Mouse (Mus musculus) common myeloid progenitor, adult 5-6 weeks (primary cell): ENCODE data around the gene Exoc2. TPM values are rescaled to one million over a fixed set of nuclear protein-coding genes. Genes with fewer than 3 reads are reported as not detected.

Experiments used
- ATAC-seq: replicated peaks from 2 replicates; pipeline ENCODE4 v1.8.0; 2016; ENCODE audit warnings: low read depth, mild to moderate bottlenecking, moderate TSS enrichment, inconsistent platforms; ENCODE audit not compliant: poor library complexity, severe bottlenecking
- total RNA-seq: library from RNA; stranded (forward); fragments of 200-1000, 187-1606 nt; gene quantifications from 2 replicates; pipeline ENCODE4 v1.2.3, GENCODE M21; 2017

Exoc2 gene
- total RNA-seq, 1 experiment from 2014 or later: 50.5 TPM

- no peak for ATAC-seq
These were observed 71.6 kb downstream of the Exoc2 start for GRCm38 (mm10) chr13:30902286-30902685.

GRCm38 (mm10) chr13:30901387-30902041, 72.4 kb downstream of the Exoc2 start:
- ATAC-seq: peak; percentile 78

- no peak for ATAC-seq
These were observed 79.8 kb downstream of the Exoc2 start for GRCm38 (mm10) chr13:30894015-30894634.

GRCm38 (mm10) chr13:30892315-30892714, 81.6 kb downstream of the Exoc2 start:
- ATAC-seq: no peak

GRCm38 (mm10) chr13:30891223-30891622, 82.7 kb downstream of the Exoc2 start:
- ATAC-seq: no peak

GRCm38 (mm10) chr13:30888480-30888879, 85.4 kb downstream of the Exoc2 start:
- ATAC-seq: peak; percentile 87

- no peak for ATAC-seq
These were observed 93.6 kb downstream of the Exoc2 start for GRCm38 (mm10) chr13:30880310-30880709.

- ATAC-seq: no peak
These were observed 94.0 kb downstream of the Exoc2 start for GRCm38 (mm10) chr13:30879871-30880270.

- ATAC-seq: no peak
These were observed 98.1 kb downstream of the Exoc2 start for GRCm38 (mm10) chr13:30875825-30876224.

- no peak for ATAC-seq
These were observed 100.4 kb downstream of the Exoc2 start for GRCm38 (mm10) chr13:30873472-30873871.

- no peak for ATAC-seq
These were observed 108.4 kb downstream of the Exoc2 start for GRCm38 (mm10) chr13:30865486-30865885.

GRCm38 (mm10) chr13:30864042-30864441, 109.9 kb downstream of the Exoc2 start:
- ATAC-seq: no peak

- no peak for ATAC-seq
These were observed 115.5 kb downstream of the Exoc2 start for GRCm38 (mm10) chr13:30858421-30858820.

GRCm38 (mm10) chr13:30850736-30851135, 123.2 kb downstream of the Exoc2 start:
- ATAC-seq: no peak

- no peak for ATAC-seq
These were observed 125.9 kb downstream of the Exoc2 start for GRCm38 (mm10) chr13:30848001-30848400.

- no peak for ATAC-seq
These were observed 127.4 kb downstream of the Exoc2 start for GRCm38 (mm10) chr13:30846506-30846905.

- ATAC-seq: no peak
These were observed 130.8 kb downstream of the Exoc2 start for GRCm38 (mm10) chr13:30843049-30843448.

GRCm38 (mm10) chr13:30841843-30842242, 132.1 kb downstream of the Exoc2 start:
- no peak for ATAC-seq

- ATAC-seq: no peak
These were observed 132.6 kb downstream of the Exoc2 start for GRCm38 (mm10) chr13:30841306-30841705.

GRCm38 (mm10) chr13:30840700-30841099, 133.2 kb downstream of the Exoc2 start:
- ATAC-seq: no peak

GRCm38 (mm10) chr13:30836342-30836741, 137.6 kb downstream of the Exoc2 start:
- no peak for ATAC-seq

GRCm38 (mm10) chr13:30834859-30835258, 139.0 kb downstream of the Exoc2 start:
- ATAC-seq: no peak
